Mouse (Mus musculus) duodenum, adult 2 months (tissue): ENCODE measurements around the gene Pir. TPM values are rescaled to one million over a fixed set of nuclear protein-coding genes. Genes with fewer than 3 reads are reported as not detected.

Experiments used
- polyA plus RNA-seq: library from polyadenylated mRNA; depleted of rRNA; stranded (reverse); fragments of >200 nt; gene quantifications from 2 replicates; pipeline ENCODE4 v1.2.3, GENCODE M21; 2012; ENCODE audit warnings: low replicate concordance; rRNA removed

Pir gene
- polyA plus RNA-seq = 0.72 and 0.79 TPM in 2 replicates

DNA sequence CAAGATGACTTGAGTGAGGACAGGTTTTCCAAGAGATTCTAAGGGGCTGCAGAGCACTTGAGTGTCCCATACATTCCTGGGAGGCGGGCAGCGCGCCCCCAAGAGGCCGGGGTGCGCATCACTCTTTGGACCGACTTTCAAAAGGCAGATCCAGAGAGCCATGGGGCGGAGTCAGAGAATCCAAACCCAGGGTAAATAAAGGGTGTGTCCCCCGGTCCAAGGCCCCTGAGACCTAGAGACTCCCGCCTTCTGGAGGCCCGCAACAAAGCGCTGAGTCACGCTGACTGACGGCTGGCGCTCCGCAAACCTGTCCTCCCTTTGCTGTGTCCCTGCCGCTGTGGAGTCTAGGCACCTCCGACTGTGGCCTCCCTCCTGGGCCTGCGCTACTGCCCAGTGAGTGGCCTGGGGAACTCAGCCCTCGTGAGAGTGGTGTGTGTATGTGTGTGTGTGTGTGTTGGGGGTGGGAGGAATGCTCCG lies at the start of gene Pir:
Gene Pir (plus strand): TSS at position 87 of the 477 bp plus-strand sequence.

GRCm38 (mm10) chrX:164258057-164258456 lies 11.1 kb upstream of the Pir start, which contains the start of gene Bmx:
Gene Bmx, minus strand, starts transcription at chrX:164258193.

GRCm38 (mm10) chrX:164373081-164373480 lies 103.9 kb downstream of the Pir start, which contains the start of gene Vegfd:
Gene Vegfd, plus strand, starts transcription at chrX:164373378.

GRCm38 (mm10) chrX:164419471-164419939 lies 150.3 kb downstream of the Pir start, which contains the start of gene Piga:
Gene Piga, plus strand, starts transcription at chrX:164419787.

Other genes starting within 250 kb of the Pir start
- 0.22 and 0.39 TPM in 2 replicates for gene Car5b, start 241.4 kb upstream of the Pir start, polyA plus RNA-seq
- gene Siah1b, start 192.9 kb upstream of the Pir start, polyA plus RNA-seq = 3.5 and 3.7 TPM in 2 replicates
- gene Cltrn, start 180.5 kb upstream of the Pir start, polyA plus RNA-seq = not detected in 2 replicates
- gene Ace2, start 130.0 kb upstream of the Pir start, polyA plus RNA-seq = 8.7 and 39.0 TPM in 2 replicates
- gene Bmx, start 11.2 kb upstream of the Pir start, polyA plus RNA-seq = 0.06 and 0.23 TPM in 2 replicates
- gene Vegfd, start 104.0 kb downstream of the Pir start, polyA plus RNA-seq = 0.33 and 1.1 TPM in 2 replicates
- gene Piga, start 150.4 kb downstream of the Pir start, polyA plus RNA-seq = 1.3 and 2.0 TPM in 2 replicates
- 0.09 and 1.2 TPM in 2 replicates for gene Asb11, start 167.6 kb downstream of the Pir start, polyA plus RNA-seq
- gene Asb9, start 237.0 kb downstream of the Pir start, polyA plus RNA-seq = not detected in 2 replicates